Mouse (Mus musculus): ENCODE measurements around the gene Tmem203.

GRCm38 (mm10) chr2:25217666-25218065 is 37.6 kb upstream of the Tmem203 start:
- TF ChIP-seq GATA1 (IDR thresholded peaks at IDR 0.05; ENCODE audit: low read length) (no peak), TAL1 (IDR thresholded peaks at IDR 0.05; ENCODE audit: low read length) (no peak)

Data from erythroblast, embryonic 14.5 days (primary cell).